Mouse (Mus musculus) heart, postnatal 10 days (tissue): ENCODE measurements at regions not wholly inside any gene's neighbourhood (a gene's known extent, or its start where the extent isn't known, plus 50 kb on each side); places are given as distances from the start of the nearest gene placed in this dataset.
A peak's percentile ranks its signal among the peaks of the same experiment; 100 is the strongest.

Experiments
- DNase-seq, 2 experiments: peaks; one replicate each; pipeline ENCODE4 v3.0.0; 2021
- intact Hi-C: fragments of 180-260 bp; cut with DNase I; formaldehyde crosslinking; loops from one replicate; pipeline ENCODE4 v1.15.1; 2025

- intact Hi-C loops: no loop called here
- DNase-seq: no peak
Observed at GRCm38 (mm10) chr6:52105031-52105593, 53.0 kb downstream of the Hoxa1 start.

GRCm38 (mm10) chr6:52104141-52104540 lies 54.0 kb downstream of the Hoxa1 start:
- intact Hi-C loops: no loop called here
- no peak for DNase-seq

GRCm38 (mm10) chr6:52103661-52104060 lies 54.5 kb downstream of the Hoxa1 start:
- no peak for DNase-seq
- intact Hi-C loops: no loop called here

GRCm38 (mm10) chr6:52102699-52103098 lies 55.4 kb downstream of the Hoxa1 start:
- peak; percentile 14 to 33 for DNase-seq
- intact Hi-C loops: no loop called here

- intact Hi-C loops: no loop called here
- DNase-seq: peak; percentile 28 to 32
Observed at GRCm38 (mm10) chr6:52102179-52102578, 55.9 kb downstream of the Hoxa1 start.

- intact Hi-C loops: no loop called here
- DNase-seq: no peak
Observed at GRCm38 (mm10) chr6:52101209-52101608, 56.9 kb downstream of the Hoxa1 start.

GRCm38 (mm10) chr6:52098851-52099250 lies 59.3 kb downstream of the Hoxa1 start:
- no peak for DNase-seq
- intact Hi-C loops: no loop called here

GRCm38 (mm10) chr6:52095575-52095974 lies 62.5 kb downstream of the Hoxa1 start:
- no peak for DNase-seq
- intact Hi-C loops: no loop called here

- intact Hi-C loops: no loop called here
- no peak for DNase-seq
Observed at GRCm38 (mm10) chr6:52091445-52091844, 66.7 kb downstream of the Hoxa1 start.

- intact Hi-C loops: loop anchor here (5.0 to 10.0 kb wide), 3 partner anchors 71 to 211 kb away; partner anchors contain the start of genes Hoxa1 and Hoxa4
- peak; percentile 60 to 65 for DNase-seq
Observed at GRCm38 (mm10) chr6:52085932-52086643, 72.0 kb downstream of the Hoxa1 start.

GRCm38 (mm10) chr6:52084622-52085021 lies 72.3 kb upstream of the Skap2 start:
- no peak for DNase-seq
- intact Hi-C loops: loop anchor here (5.0 to 10.0 kb wide), 3 partner anchors 73 to 210 kb away; partner anchors contain the start of genes Hoxa1 and Hoxa4

- no peak for DNase-seq
- intact Hi-C loops: loop anchor here (5.0 kb wide), 1 partner anchor 37 kb away; no protein-coding TSS in a partner anchor
Observed at GRCm38 (mm10) chr6:52079501-52079900, 67.2 kb upstream of the Skap2 start.

- intact Hi-C loops: loop anchor here (5.0 kb wide), 1 partner anchor 36 kb away; no protein-coding TSS in a partner anchor
- DNase-seq: no peak
Observed at GRCm38 (mm10) chr6:52078530-52079340, 66.4 kb upstream of the Skap2 start.

- no peak for DNase-seq
- intact Hi-C loops: loop anchor here (5.0 kb wide), 1 partner anchor 34 kb away; no protein-coding TSS in a partner anchor
Observed at GRCm38 (mm10) chr6:52076179-52076932, 64.0 kb upstream of the Skap2 start.

- intact Hi-C loops: loop anchor here (5.0 kb wide), 1 partner anchor 33 kb away; no protein-coding TSS in a partner anchor
- no peak for DNase-seq
Observed at GRCm38 (mm10) chr6:52074904-52075303, 62.6 kb upstream of the Skap2 start.

GRCm38 (mm10) chr6:52067151-52067550 lies 54.8 kb upstream of the Skap2 start:
- intact Hi-C loops: loop anchor here (5.0 kb wide), 1 partner anchor 655 kb away; no protein-coding TSS in a partner anchor
- peak; percentile 22 to 34 for DNase-seq

GRCm38 (mm10) chr6:52065652-52066051 lies 53.3 kb upstream of the Skap2 start:
- intact Hi-C loops: loop anchor here (5.0 kb wide), 1 partner anchor 653 kb away; no protein-coding TSS in a partner anchor
- DNase-seq: no peak

- intact Hi-C loops: loop anchor here (5.0 kb wide), 1 partner anchor 652 kb away; no protein-coding TSS in a partner anchor
- peak; percentile 41 to 47 for DNase-seq
Observed at GRCm38 (mm10) chr6:52064176-52065015, 52.0 kb upstream of the Skap2 start.
